Mouse (Mus musculus): Measurements from ENCODE around the gene Tmem214.

DNA sequence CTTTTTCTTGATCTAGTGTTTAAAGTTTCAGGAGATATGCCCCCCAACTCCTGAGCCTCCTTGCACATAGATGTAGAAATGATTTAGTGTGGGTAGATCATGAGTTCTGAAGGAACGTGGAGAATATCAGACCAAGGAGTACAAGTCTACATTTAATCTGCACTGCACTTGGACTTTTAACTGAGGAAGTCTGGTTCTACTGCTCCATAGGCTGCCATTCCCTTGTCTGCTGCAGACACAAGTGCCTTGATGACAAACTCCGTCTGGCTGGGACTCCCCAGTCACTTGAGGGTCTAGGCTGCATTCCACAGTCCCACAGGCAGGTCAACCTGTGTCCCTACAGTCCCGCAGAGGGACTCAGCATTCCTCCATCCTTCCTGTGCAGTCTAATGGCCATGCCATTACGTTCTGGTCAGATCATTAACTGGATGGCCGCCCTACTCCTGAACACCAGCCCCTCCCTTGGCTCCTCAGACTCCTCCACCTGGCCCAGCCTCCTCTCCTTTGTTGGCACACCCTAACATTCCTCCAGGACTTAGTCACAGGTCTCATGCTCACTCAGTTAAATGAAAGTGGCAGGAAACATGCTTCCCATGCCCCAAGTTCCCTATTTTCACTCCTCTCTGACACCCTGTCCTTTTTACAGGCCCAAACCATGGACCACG is 17.8 kb upstream of the Tmem214 start:
- TF ChIP-seq CTCF (IDR thresholded peaks at IDR 0.05; ENCODE audit: borderline replicate concordance, control insufficient read depth, extremely low read depth, insufficient read depth, low read length, poor library complexity) (no peak), POLR2A (IDR thresholded peaks at IDR 0.05; ENCODE audit: control insufficient read depth, extremely low read depth, insufficient read depth, low read length, poor library complexity) (no peak)
